Mouse (Mus musculus): ENCODE data around the gene Dnah2. TPM values are rescaled to one million over a fixed set of nuclear protein-coding genes. Genes with fewer than 3 reads are reported as not detected.

Dnah2 gene
- polyA plus RNA-seq, 1 experiment: not detected

DNA sequence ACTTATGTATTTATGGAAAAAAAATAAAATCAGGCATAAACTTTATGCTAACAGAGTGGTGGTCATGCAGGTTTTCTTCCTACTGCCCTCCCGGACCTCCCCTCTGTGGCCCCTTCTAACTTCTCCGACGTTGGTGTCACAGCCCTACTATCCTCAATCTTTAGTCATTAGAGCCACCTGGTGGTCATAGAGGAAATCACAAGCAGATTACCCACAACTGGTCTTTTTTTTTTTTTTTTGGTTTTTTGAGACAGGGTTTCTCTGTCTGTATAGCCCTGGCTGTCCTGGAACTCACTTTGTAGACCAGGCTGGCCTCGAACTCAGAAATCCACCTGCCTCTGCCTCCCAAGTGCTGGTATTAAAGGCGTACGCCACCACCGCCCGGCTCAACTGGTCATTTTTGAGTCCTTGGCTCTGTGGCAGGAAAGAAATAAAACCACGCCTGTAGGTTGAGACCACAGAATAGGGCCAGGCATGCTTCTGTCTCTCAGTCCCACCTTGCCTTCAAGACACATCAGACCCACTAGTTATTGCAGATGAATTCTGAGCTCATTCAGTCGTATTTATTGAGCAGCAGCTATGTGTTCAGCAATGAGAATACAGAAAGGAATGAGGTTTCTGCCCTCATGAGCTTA lies 158.4 kb downstream of the Dnah2 start:
- Histone ChIP-seq H3K4me1 (ENCODE audit: control insufficient read depth) (peaks cover 17% of the 10 kb centered on the region), H3K4me3 (replicated peaks) (no peak overlapping the region), H3K36me3 (ENCODE audit: control insufficient read depth) (peaks cover 5% of the 10 kb centered on the region), H3K27me3 (ENCODE audit: control insufficient read depth) (no peaks in the 10 kb centered on the region; the same call in 1 of the 2 replicates), H3K9me3 (ENCODE audit: control insufficient read depth, low read length) (no peaks in the 10 kb centered on the region)
- no peak for TF ChIP-seq TAL1 (IDR thresholded peaks at IDR 0.05; ENCODE audit: low read length)
- no peak for TF ChIP-seq GATA1 (IDR thresholded peaks at IDR 0.05; ENCODE audit: low read length)

GRCm38 (mm10) chr11:69389531-69390399 lies 159.1 kb downstream of the Dnah2 start:
- no peak for TF ChIP-seq GATA1 (IDR thresholded peaks at IDR 0.05; ENCODE audit: low read length)
- no peak for TF ChIP-seq TAL1 (IDR thresholded peaks at IDR 0.05; ENCODE audit: low read length)
- H3K4me3 ChIP-seq (replicated peaks): no peak overlapping the region
- no peaks in the 10 kb centered on the region; the same call in 1 of the 2 replicates for H3K27me3 ChIP-seq (ENCODE audit: control insufficient read depth)
- H3K36me3 ChIP-seq (ENCODE audit: control insufficient read depth): peaks cover 5% of the 10 kb centered on the region
- H3K4me1 ChIP-seq (ENCODE audit: control insufficient read depth): peaks cover 16% of the 10 kb centered on the region
- H3K9me3 ChIP-seq (ENCODE audit: control insufficient read depth, low read length): no peaks in the 10 kb centered on the region

DNA sequence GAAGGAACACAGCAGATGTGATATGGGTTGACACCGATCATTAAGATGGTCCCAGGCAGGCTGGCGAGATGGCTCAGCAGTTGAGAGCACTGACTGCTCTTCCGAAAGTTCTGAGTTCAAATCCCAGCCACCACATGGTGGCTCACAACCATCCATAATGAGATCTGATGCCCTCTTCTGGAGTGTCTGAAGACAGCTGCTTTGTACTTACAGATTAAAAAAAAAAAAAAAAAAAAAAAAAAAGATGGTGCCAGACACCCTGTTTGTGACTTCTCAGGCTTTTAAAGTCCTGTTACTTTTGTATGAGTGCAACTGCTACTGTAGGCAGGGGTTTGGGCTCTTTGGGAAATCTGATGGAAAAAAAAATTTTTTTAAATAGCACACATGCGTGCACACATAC lies 160.2 kb downstream of the Dnah2 start:
- Histone ChIP-seq H3K9me3 (ENCODE audit: control insufficient read depth, low read length) (no peaks in the 10 kb centered on the region), H3K4me1 (ENCODE audit: control insufficient read depth) (peaks cover 8% of the 10 kb centered on the region), H3K27me3 (ENCODE audit: control insufficient read depth) (no peaks in the 10 kb centered on the region; the same call in 1 of the 2 replicates), H3K36me3 (ENCODE audit: control insufficient read depth) (peaks cover 5% of the 10 kb centered on the region), H3K4me3 (replicated peaks) (no peak overlapping the region)
- TF ChIP-seq GATA1 (IDR thresholded peaks at IDR 0.05; ENCODE audit: low read length) (no peak), TAL1 (IDR thresholded peaks at IDR 0.05; ENCODE audit: low read length) (no peak)

DNA sequence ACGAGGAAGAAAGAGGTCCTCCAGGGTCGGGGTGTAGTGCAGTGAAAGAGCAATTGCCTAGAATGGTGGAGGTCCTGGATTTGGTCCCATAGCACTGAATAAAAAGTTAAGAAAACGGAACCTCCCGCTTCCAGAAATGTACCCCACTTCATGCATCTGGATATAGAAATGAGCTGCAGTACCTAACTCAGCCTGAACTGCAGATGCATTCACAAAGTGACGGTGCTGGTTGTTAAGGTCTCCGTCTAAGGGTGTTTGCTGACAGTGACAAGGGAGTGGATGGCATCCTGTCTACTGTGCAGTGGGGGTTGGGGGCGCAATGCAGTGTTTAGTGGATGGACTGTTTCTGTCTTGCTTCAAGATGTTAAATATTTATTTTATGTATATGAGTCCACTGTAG lies 162.2 kb downstream of the Dnah2 start:
- H3K27me3 ChIP-seq (ENCODE audit: control insufficient read depth): peaks cover under 1% of the 10 kb centered on the region; the same call in 1 of the 2 replicates
- no peaks in the 10 kb centered on the region for H3K9me3 ChIP-seq (ENCODE audit: control insufficient read depth, low read length)
- TF ChIP-seq GATA1 (IDR thresholded peaks at IDR 0.05; ENCODE audit: low read length): no peak
- TF ChIP-seq TAL1 (IDR thresholded peaks at IDR 0.05; ENCODE audit: low read length): no peak
- peaks cover 6% of the 10 kb centered on the region for H3K4me1 ChIP-seq (ENCODE audit: control insufficient read depth)
- H3K36me3 ChIP-seq (ENCODE audit: control insufficient read depth): peaks cover 2% of the 10 kb centered on the region
- H3K4me3 ChIP-seq (replicated peaks): no peak overlapping the region

- peaks cover 5% of the 10 kb centered on the region; the same call in 1 of the 2 replicates for H3K27me3 ChIP-seq (ENCODE audit: control insufficient read depth)
- H3K4me1 ChIP-seq (ENCODE audit: control insufficient read depth): peaks cover 2% of the 10 kb centered on the region
- no peak for TF ChIP-seq GATA1 (IDR thresholded peaks at IDR 0.05; ENCODE audit: low read length)
- TF ChIP-seq TAL1 (IDR thresholded peaks at IDR 0.05; ENCODE audit: low read length): no peak
- H3K4me3 ChIP-seq (replicated peaks): no peak overlapping the region
- no peaks in the 10 kb centered on the region for H3K36me3 ChIP-seq (ENCODE audit: control insufficient read depth)
- no peaks in the 10 kb centered on the region for H3K9me3 ChIP-seq (ENCODE audit: control insufficient read depth, low read length)
Measured at GRCm38 (mm10) chr11:69384979-69385378, 163.9 kb downstream of the Dnah2 start.

GRCm38 (mm10) chr11:69382478-69383105 lies 166.3 kb downstream of the Dnah2 start:
- peaks cover 6% of the 10 kb centered on the region for H3K4me1 ChIP-seq (ENCODE audit: control insufficient read depth)
- H3K4me3 ChIP-seq (replicated peaks): no peak overlapping the region
- TF ChIP-seq TAL1 (IDR thresholded peaks at IDR 0.05; ENCODE audit: low read length): no peak
- no peaks in the 10 kb centered on the region for H3K9me3 ChIP-seq (ENCODE audit: control insufficient read depth, low read length)
- H3K27me3 ChIP-seq (ENCODE audit: control insufficient read depth): peaks cover 5% of the 10 kb centered on the region; the same call in 1 of the 2 replicates
- H3K36me3 ChIP-seq (ENCODE audit: control insufficient read depth): no peaks in the 10 kb centered on the region

GRCm38 (mm10) chr11:69381356-69381755 lies 167.6 kb downstream of the Dnah2 start:
- H3K4me1 ChIP-seq (ENCODE audit: control insufficient read depth): peaks cover 12% of the 10 kb centered on the region
- H3K9me3 ChIP-seq (ENCODE audit: control insufficient read depth, low read length): no peaks in the 10 kb centered on the region
- no peak overlapping the region for H3K4me3 ChIP-seq (replicated peaks)
- no peaks in the 10 kb centered on the region for H3K36me3 ChIP-seq (ENCODE audit: control insufficient read depth)
- peaks cover 5% of the 10 kb centered on the region; the same call in 1 of the 2 replicates for H3K27me3 ChIP-seq (ENCODE audit: control insufficient read depth)
- TF ChIP-seq TAL1 (IDR thresholded peaks at IDR 0.05; ENCODE audit: low read length): no peak
- TF ChIP-seq GATA1 (IDR thresholded peaks at IDR 0.05; ENCODE audit: low read length): no peak

- Histone ChIP-seq H3K4me1 (ENCODE audit: control insufficient read depth) (peaks cover 21% of the 10 kb centered on the region), H3K4me3 (replicated peaks) (no peak overlapping the region), H3K36me3 (ENCODE audit: control insufficient read depth) (peaks cover 3% of the 10 kb centered on the region; the same call in 1 of the 2 replicates), H3K27me3 (ENCODE audit: control insufficient read depth) (peaks cover 5% of the 10 kb centered on the region; the same call in 1 of the 2 replicates), H3K9me3 (ENCODE audit: control insufficient read depth, low read length) (no peaks in the 10 kb centered on the region)
- TF ChIP-seq GATA1 (IDR thresholded peaks at IDR 0.05; ENCODE audit: low read length) (no peak), TAL1 (IDR thresholded peaks at IDR 0.05; ENCODE audit: low read length) (no peak)
Measured at GRCm38 (mm10) chr11:69379600-69379999, 169.3 kb downstream of the Dnah2 start.

- no peak for TF ChIP-seq TAL1 (IDR thresholded peaks at IDR 0.05; ENCODE audit: low read length)
- TF ChIP-seq GATA1 (IDR thresholded peaks at IDR 0.05; ENCODE audit: low read length): no peak
- H3K4me3 ChIP-seq (replicated peaks): no peak overlapping the region
- peaks cover 39% of the 10 kb centered on the region for H3K4me1 ChIP-seq (ENCODE audit: control insufficient read depth)
- no peaks in the 10 kb centered on the region for H3K9me3 ChIP-seq (ENCODE audit: control insufficient read depth, low read length)
- H3K36me3 ChIP-seq (ENCODE audit: control insufficient read depth): peaks cover 5% of the 10 kb centered on the region; the same call in 1 of the 2 replicates
- peaks cover 5% of the 10 kb centered on the region for H3K27me3 ChIP-seq (ENCODE audit: control insufficient read depth)
Measured at GRCm38 (mm10) chr11:69377766-69378165, 171.1 kb downstream of the Dnah2 start.
